Comparison of ENCODE assay signal across 22 mouse cellular contexts in genomic region chr11:102265816-102266215, GRCm38 (mm10). TPM values are rescaled to one million over a fixed set of nuclear protein-coding genes. Genes with fewer than 3 reads are reported as not detected.
DNase-seq lines count a peak whose midpoint lies in the region; ATAC-seq and TF ChIP-seq lines count a peak whose summit lies in the region.
"Had no signal": no experiment of that assay in that cellular context is flagged by ENCODE, and none has a peak within 500 bp of the region (broad histone marks: within the 10 kb centered on the region; RNA-seq: fewer than 3 reads in every experiment).

No protein-coding gene starts in this region.

- no peak overlapping the region for H3K4me3 ChIP-seq in hindbrain, embryonic 12.5 days
- H3K4me3 ChIP-seq in hindbrain, embryonic 16.5 days (ENCODE audit: low read length), result no peak overlapping the region
- H3K4me3 ChIP-seq in ES-Bruce4 (ENCODE audit: low read depth, low read length), result no peak overlapping the region
- H3K4me3 ChIP-seq: limb, embryonic 15.5 days had no signal

- H3K27ac ChIP-seq in hindbrain, embryonic 12.5 days, result no peak overlapping the region
- H3K27ac ChIP-seq in hindbrain, embryonic 16.5 days (ENCODE audit: low read depth, low read length), result no peak overlapping the region
- 0 out of 2 replicates have a peak overlapping the region, but pooled peaks have one; percentile 1 for H3K27ac ChIP-seq in ES-Bruce4 (ENCODE audit: insufficient read depth, low read length)
- H3K27ac ChIP-seq: limb, embryonic 15.5 days had no signal

- no peak for TF ChIP-seq CTCF in ES-Bruce4 (IDR thresholded peaks at IDR 0.05; ENCODE audit: low read depth, low read length)

- intact Hi-C loops in gastrocnemius, postnatal 36 days (cut with DNase I), result loop anchor here (5.0 kb wide), 1 partner anchor 164 kb away; the partner anchor contains the start of gene Ppy

- 61% methylated on average over 14 of the region's 14 CpGs for WGBS in hindbrain, embryonic 12.5 days
- WGBS in hindbrain, embryonic 16.5 days, result 64% methylated on average over 14 of the region's 14 CpGs

- ATAC-seq in hindbrain, embryonic 12.5 days (ENCODE audit: low FRiP score), result no peak
- no peak for ATAC-seq in hindbrain, embryonic 16.5 days
- ATAC-seq: forebrain, embryonic 16.5 days; liver, postnatal 0 days had no signal

- H3K4me1 ChIP-seq in hindbrain, embryonic 12.5 days, result peaks cover 3% of the 10 kb centered on the region; the same call in 1 of the 2 replicates
- H3K4me1 ChIP-seq in hindbrain, embryonic 16.5 days (ENCODE audit: control insufficient read depth, insufficient read depth, low read depth, low read length), result peaks cover 3% of the 10 kb centered on the region; the same call in 1 of the 2 replicates
- H3K4me1 ChIP-seq in ES-Bruce4 (ENCODE audit: control insufficient read depth, insufficient read depth, low read length), result peaks cover 10% of the 10 kb centered on the region

- no peak for TF ChIP-seq EP300 in ES-Bruce4 (IDR thresholded peaks at IDR 0.05; ENCODE audit: insufficient read depth, low read depth, low read length)

- TF ChIP-seq POLR2A in ES-Bruce4 (IDR thresholded peaks at IDR 0.05; ENCODE audit: insufficient read depth, low read length), result no peak

- H3K36me3 ChIP-seq in hindbrain, embryonic 12.5 days, result peaks cover 1% of the 10 kb centered on the region; the same call in 1 of the 2 replicates
- no peaks in the 10 kb centered on the region for H3K36me3 ChIP-seq in hindbrain, embryonic 16.5 days (ENCODE audit: control insufficient read depth, insufficient read depth, low read length)
- peaks cover 22% of the 10 kb centered on the region for H3K36me3 ChIP-seq in ES-Bruce4 (ENCODE audit: control insufficient read depth, insufficient read depth, low read length, poor library complexity, severe bottlenecking)

- H3K9me3 ChIP-seq in hindbrain, embryonic 12.5 days (replicated peaks), result no peaks in the 10 kb centered on the region
- no peaks in the 10 kb centered on the region for H3K9me3 ChIP-seq in hindbrain, embryonic 16.5 days (ENCODE audit: control insufficient read depth, low read length)
- no peaks in the 10 kb centered on the region for H3K9me3 ChIP-seq in ES-Bruce4 (replicated peaks; ENCODE audit: control insufficient read depth, insufficient read depth, low read length, poor library complexity, severe bottlenecking)
- H3K9me3 ChIP-seq: G1E; limb, embryonic 15.5 days had no signal

- peak overlapping the region; percentile 0; the same call in 1 of the 2 replicates for H3K9ac ChIP-seq in hindbrain, embryonic 12.5 days
- no peak overlapping the region for H3K9ac ChIP-seq in hindbrain, embryonic 16.5 days (ENCODE audit: low read depth, low read length)
- no peak overlapping the region for H3K9ac ChIP-seq in ES-Bruce4 (ENCODE audit: low read depth, poor library complexity, severe bottlenecking)
- H3K9ac ChIP-seq: limb, embryonic 15.5 days; liver, postnatal 0 days had no signal

- peak; percentile 40 for DNase-seq in cerebellum, adult 11 months
- peak; percentile 58 to 64 for DNase-seq in cerebellum, postnatal 25 days
- no peak for DNase-seq in gastrocnemius, postnatal 36 days
- DNase-seq in gastrocnemius, adult 18-20 months (ENCODE audit: low spot score), result no peak
- no peak for DNase-seq in right cerebral cortex, adult 18-20 months
- DNase-seq: adrenal gland, adult 8-10 months; B cell, adult 2 months; kidney, adult 2 months; layer of hippocampus, postnatal 36 days; liver, postnatal 0 days; lung, postnatal 4 days; midbrain, embryonic 14.5 days; thymus, adult 18-20 months had no signal

- H3K27me3 ChIP-seq in hindbrain, embryonic 12.5 days, result no peaks in the 10 kb centered on the region
- H3K27me3 ChIP-seq in hindbrain, embryonic 16.5 days (replicated peaks; ENCODE audit: control insufficient read depth, insufficient read depth, low read length), result no peaks in the 10 kb centered on the region
- H3K27me3 ChIP-seq in ES-Bruce4 (ENCODE audit: control insufficient read depth, insufficient read depth, low read length, poor library complexity, severe bottlenecking), result no peaks in the 10 kb centered on the region
- H3K27me3 ChIP-seq: limb, embryonic 15.5 days had no signal

- H3K4me2 ChIP-seq in hindbrain, embryonic 12.5 days (replicated peaks), result no peak overlapping the region
- no peak overlapping the region for H3K4me2 ChIP-seq in hindbrain, embryonic 16.5 days (ENCODE audit: low read length)
- H3K4me2 ChIP-seq: limb, embryonic 15.5 days had no signal

RNA-seq across cellular contexts. Expression of gene Asb16, which starts 2.7 kb away (rescaled TPM):
- not detected in 2 replicates for polyA plus RNA-seq in hindbrain, embryonic 12.5 days (2016; fragmentation: Nextera tagmentation; extraction: Ambion mirVana)
- polyA plus RNA-seq in hindbrain, embryonic 16.5 days (2015; fragmentation: Nextera tagmentation; extraction: Ambion mirVana), result 0.09 and 0.11 TPM in 2 replicates
- 0.70 and 2.3 TPM in 2 replicates for polyA plus RNA-seq in ES-Bruce4 (2011; ENCODE audit: insufficient read depth, insufficient read length, low read depth, missing spikeins)
- total RNA-seq in gastrocnemius, postnatal 36 days (2021), result 10 to 100 TPM; 76.7 to 88.7 TPM
- total RNA-seq in gastrocnemius, adult 18-20 months (2021), result 10 to 100 TPM; 86.0 to 97.5 TPM
- total RNA-seq: hematopoietic stem cell, adult 5-6 weeks had no signal
- polyA plus RNA-seq: forebrain, embryonic 16.5 days; G1E; liver, postnatal 0 days; neural tube, embryonic 11.5 days had no signal

RNA-seq across cellular contexts. Expression of gene BC030867, which starts 17.1 kb away (rescaled TPM):
- 9.4 and 12.5 TPM in 2 replicates for polyA plus RNA-seq in hindbrain, embryonic 12.5 days (2016; fragmentation: Nextera tagmentation; extraction: Ambion mirVana)
- 2.9 and 3.6 TPM in 2 replicates for polyA plus RNA-seq in hindbrain, embryonic 16.5 days (2015; fragmentation: Nextera tagmentation; extraction: Ambion mirVana)
- polyA plus RNA-seq in ES-Bruce4 (2011; ENCODE audit: insufficient read depth, insufficient read length, low read depth, missing spikeins), result 32.5 and 34.0 TPM in 2 replicates
- not detected for total RNA-seq in gastrocnemius, postnatal 36 days (2021)
- not detected for total RNA-seq in gastrocnemius, adult 18-20 months (2021)
- total RNA-seq: gastrocnemius, adult 8-10 months had no signal

RNA-seq across cellular contexts. Expression of gene Tmub2, which starts 18.9 kb away (rescaled TPM):
- polyA plus RNA-seq in hindbrain, embryonic 12.5 days (2016; fragmentation: Nextera tagmentation; extraction: Ambion mirVana), result 67.9 and 68.4 TPM in 2 replicates
- polyA plus RNA-seq in hindbrain, embryonic 16.5 days (2015; fragmentation: Nextera tagmentation; extraction: Ambion mirVana), result 81.6 and 85.0 TPM in 2 replicates
- polyA plus RNA-seq in ES-Bruce4 (2011; ENCODE audit: insufficient read depth, insufficient read length, low read depth, missing spikeins), result 19.7 and 20.0 TPM in 2 replicates
- 10 to 100 TPM; 12.7 to 13.5 TPM for total RNA-seq in gastrocnemius, postnatal 36 days (2021)
- total RNA-seq in gastrocnemius, adult 18-20 months (2021), result 10 to 100 TPM; 14.6 to 15.8 TPM

RNA-seq across cellular contexts. Expression of gene Atxn7l3, which starts 30.6 kb away (rescaled TPM):
- 28.5 and 29.7 TPM in 2 replicates for polyA plus RNA-seq in hindbrain, embryonic 12.5 days (2016; fragmentation: Nextera tagmentation; extraction: Ambion mirVana)
- 26.6 and 29.2 TPM in 2 replicates for polyA plus RNA-seq in hindbrain, embryonic 16.5 days (2015; fragmentation: Nextera tagmentation; extraction: Ambion mirVana)
- polyA plus RNA-seq in ES-Bruce4 (2011; ENCODE audit: insufficient read depth, insufficient read length, low read depth, missing spikeins), result 44.3 and 50.3 TPM in 2 replicates
- 10 to 100 TPM; 11.4 to 11.9 TPM for total RNA-seq in gastrocnemius, postnatal 36 days (2021)
- total RNA-seq in gastrocnemius, adult 18-20 months (2021), result 10 to 100 TPM in 1 of 2 experiments, 1 to 10 TPM in 1; 9.3 to 13.0 TPM

RNA-seq across cellular contexts. Expression of gene Hdac5, which starts 35.9 kb away (rescaled TPM):
- 97.2 and 103 TPM in 2 replicates for polyA plus RNA-seq in hindbrain, embryonic 12.5 days (2016; fragmentation: Nextera tagmentation; extraction: Ambion mirVana)
- polyA plus RNA-seq in hindbrain, embryonic 16.5 days (2015; fragmentation: Nextera tagmentation; extraction: Ambion mirVana), result 75.8 and 83.0 TPM in 2 replicates
- 41.2 and 42.4 TPM in 2 replicates for polyA plus RNA-seq in ES-Bruce4 (2011; ENCODE audit: insufficient read depth, insufficient read length, low read depth, missing spikeins)
- 10 to 100 TPM; 62.2 to 78.7 TPM for total RNA-seq in gastrocnemius, postnatal 36 days (2021)
- 100 to 1,000 TPM in 1 of 2 experiments, 10 to 100 TPM in 1; 73.6 to 104 TPM for total RNA-seq in gastrocnemius, adult 18-20 months (2021)

Comparison
In these comparisons a context has a peak if more than half of its experiments do, and no peak if none do; other contexts are left out.
1. DNase-seq: peak in cerebellum, adult 11 months (single experiment) and cerebellum, postnatal 25 days (2 of 2); none in gastrocnemius, postnatal 36 days (0 of 2), gastrocnemius, adult 18-20 months (single experiment) and right cerebral cortex, adult 18-20 months (single experiment).